Mouse (Mus musculus) midbrain, embryonic 13.5 days (tissue): ENCODE measurements around the gene Irf2bp2. TPM values are rescaled to one million over a fixed set of nuclear protein-coding genes. Genes with fewer than 3 reads are reported as not detected.

ENCODE experiments used
- ATAC-seq: fragments of 200-750 bp; cut with Nextera tagmentation; 2 replicates; pipeline ENCODE4 v1.8.0; 2017; ENCODE audit warnings: mild to moderate bottlenecking, moderate TSS enrichment, moderate library complexity
- H3K27ac ChIP-seq: fragments of 300-500 bp; sonication (generic); 2 replicates; pipeline ENCODE4 v1.5.1; 2015; ENCODE audit warnings: inconsistent platforms, mild to moderate bottlenecking, moderate library complexity
- H3K27me3 ChIP-seq: fragments of 300-500 bp; sonication (generic); 2 replicates; pipeline ENCODE4 v1.6.1; 2015; ENCODE audit warnings: mild to moderate bottlenecking, inconsistent platforms
- H3K36me3 ChIP-seq: fragments of 300-500 bp; sonication (generic); 2 replicates; pipeline ENCODE4 v1.6.1; 2015; ENCODE audit warnings: mild to moderate bottlenecking, inconsistent platforms
- H3K4me1 ChIP-seq: fragments of 300-500 bp; sonication (generic); replicated peaks from 2 replicates; pipeline ENCODE4 v1.6.1; 2015; ENCODE audit warnings: inconsistent platforms
- H3K4me2 ChIP-seq: fragments of 300-500 bp; sonication (generic); replicated peaks from 2 replicates; pipeline ENCODE4 v1.6.1; 2015; ENCODE audit warnings: moderate library complexity, mild to moderate bottlenecking, inconsistent platforms
- H3K4me3 ChIP-seq: fragments of 300-500 bp; sonication (generic); replicated peaks from 2 replicates; pipeline ENCODE4 v1.5.1; 2015; ENCODE audit warnings: mild to moderate bottlenecking, inconsistent platforms
- H3K9ac ChIP-seq: fragments of 300-500 bp; sonication (generic); replicated peaks from 2 replicates; pipeline ENCODE4 v1.6.1; 2015; ENCODE audit warnings: mild to moderate bottlenecking, inconsistent platforms
- H3K9me3 ChIP-seq: fragments of 300-500 bp; sonication (generic); 2 replicates; pipeline ENCODE4 v1.6.1; 2016; ENCODE audit warnings: mild to moderate bottlenecking, inconsistent platforms
- WGBS: fragments of 180-500 bp; shearing (Covaris S2); methylation state at CpG from one replicate; pipeline ENCODE4 v1.1.7; 2015; 5-methylcytosine and 5-hydroxymethylcytosine counted together
- polyA plus RNA-seq: library from polyadenylated mRNA; unstranded; fragments of >200 nt; fragmentation: Nextera tagmentation; extraction: Ambion mirVana; gene quantifications from 2 replicates; pipeline ENCODE4 v1.2.1, GENCODE M21; 2015

Irf2bp2 gene
- polyA plus RNA-seq, 1 experiment from 2014 or later = 8.3 TPM

- Histone ChIP-seq H3K36me3 (no peaks in the 10 kb centered on the region), H3K27me3 (no peaks in the 10 kb centered on the region), H3K9me3 (no peaks in the 10 kb centered on the region), H3K27ac (no peak overlapping the region), H3K4me3 (no peak overlapping the region), H3K4me1 (no peaks in the 10 kb centered on the region), H3K9ac (no peak overlapping the region), H3K4me2 (no peak overlapping the region)
- 87% methylated on average over 5 of the region's 5 CpGs for WGBS
- no peak for ATAC-seq
Measured at GRCm38 (mm10) chr8:126616736-126617135, 22.9 kb upstream of the Irf2bp2 start.

GRCm38 (mm10) chr8:126615765-126616164 lies 22.0 kb upstream of the Irf2bp2 start:
- H3K27ac ChIP-seq = no peak overlapping the region
- H3K27me3 ChIP-seq = no peaks in the 10 kb centered on the region
- no peak for ATAC-seq
- H3K36me3 ChIP-seq = no peaks in the 10 kb centered on the region
- H3K4me1 ChIP-seq = peaks cover 2% of the 10 kb centered on the region
- WGBS = 82% methylated on average over 9 of the region's 9 CpGs
- no peak overlapping the region for H3K4me2 ChIP-seq
- no peak overlapping the region for H3K4me3 ChIP-seq
- H3K9me3 ChIP-seq = no peaks in the 10 kb centered on the region
- H3K9ac ChIP-seq = no peak overlapping the region

GRCm38 (mm10) chr8:126614740-126615132 lies 20.9 kb upstream of the Irf2bp2 start:
- Histone ChIP-seq H3K27me3 (no peaks in the 10 kb centered on the region), H3K9ac (no peak overlapping the region), H3K4me3 (no peak overlapping the region), H3K4me2 (no peak overlapping the region), H3K36me3 (no peaks in the 10 kb centered on the region), H3K9me3 (no peaks in the 10 kb centered on the region), H3K27ac (no peak overlapping the region), H3K4me1 (peaks cover 5% of the 10 kb centered on the region)
- 89% methylated on average over 5 of the region's 5 CpGs for WGBS
- no peak for ATAC-seq

- no peak overlapping the region for H3K27ac ChIP-seq
- H3K9me3 ChIP-seq = no peaks in the 10 kb centered on the region
- no peaks in the 10 kb centered on the region for H3K27me3 ChIP-seq
- H3K4me2 ChIP-seq = no peak overlapping the region
- no peak overlapping the region for H3K4me3 ChIP-seq
- no peak overlapping the region for H3K9ac ChIP-seq
- H3K36me3 ChIP-seq = no peaks in the 10 kb centered on the region
- WGBS = 88% methylated on average over 8 of the region's 8 CpGs
- H3K4me1 ChIP-seq = peaks cover 5% of the 10 kb centered on the region
- ATAC-seq = no peak
Measured at GRCm38 (mm10) chr8:126614062-126614739, 20.4 kb upstream of the Irf2bp2 start.

GRCm38 (mm10) chr8:126613143-126613542 lies 19.4 kb upstream of the Irf2bp2 start:
- 55% methylated on average over 5 of the region's 5 CpGs for WGBS
- Histone ChIP-seq H3K27me3 (no peaks in the 10 kb centered on the region), H3K4me1 (peaks cover 10% of the 10 kb centered on the region), H3K9ac (no peak overlapping the region), H3K4me3 (no peak overlapping the region), H3K9me3 (no peaks in the 10 kb centered on the region), H3K4me2 (no peak overlapping the region), H3K36me3 (no peaks in the 10 kb centered on the region), H3K27ac (no peak overlapping the region)
- no peak for ATAC-seq

- Histone ChIP-seq H3K4me1 (peaks cover 13% of the 10 kb centered on the region), H3K27ac (no peak overlapping the region), H3K27me3 (no peaks in the 10 kb centered on the region), H3K4me2 (no peak overlapping the region), H3K36me3 (no peaks in the 10 kb centered on the region), H3K9me3 (no peaks in the 10 kb centered on the region), H3K9ac (no peak overlapping the region), H3K4me3 (no peak overlapping the region)
- 94% methylated on average over 3 of the region's 3 CpGs for WGBS
- no peak for ATAC-seq
Measured at GRCm38 (mm10) chr8:126612739-126613138, 19.0 kb upstream of the Irf2bp2 start.

GRCm38 (mm10) chr8:126610713-126611112 lies 16.9 kb upstream of the Irf2bp2 start:
- WGBS = 7% methylated on average over 3 of the region's 3 CpGs
- H3K9ac ChIP-seq = no peak overlapping the region

GRCm38 (mm10) chr8:126609556-126610263 lies 15.9 kb upstream of the Irf2bp2 start:
- no peaks in the 10 kb centered on the region for H3K9me3 ChIP-seq
- H3K27me3 ChIP-seq = no peaks in the 10 kb centered on the region
- peaks cover 20% of the 10 kb centered on the region for H3K4me1 ChIP-seq
- H3K27ac ChIP-seq = no peak overlapping the region
- H3K4me2 ChIP-seq = no peak overlapping the region
- no peak overlapping the region for H3K4me3 ChIP-seq
- no peak for ATAC-seq
- no peak overlapping the region for H3K9ac ChIP-seq
- 90% methylated on average over 11 of the region's 11 CpGs for WGBS
- H3K36me3 ChIP-seq = no peaks in the 10 kb centered on the region

More at GRCm38 (mm10) chr8:126610713-126611112, 16.9 kb upstream of the Irf2bp2 start:
- no peaks in the 10 kb centered on the region for H3K9me3 ChIP-seq
- H3K36me3 ChIP-seq = no peaks in the 10 kb centered on the region
- H3K27me3 ChIP-seq = no peaks in the 10 kb centered on the region
- H3K4me2 ChIP-seq = no peak overlapping the region
- no peak for ATAC-seq
- H3K27ac ChIP-seq = no peak overlapping the region
- no peak overlapping the region for H3K4me3 ChIP-seq
- H3K4me1 ChIP-seq = peaks cover 20% of the 10 kb centered on the region

GRCm38 (mm10) chr8:126603241-126603947 lies 9.6 kb upstream of the Irf2bp2 start:
- H3K36me3 ChIP-seq = no peaks in the 10 kb centered on the region
- no peak overlapping the region for H3K4me2 ChIP-seq
- no peaks in the 10 kb centered on the region for H3K9me3 ChIP-seq
- no peaks in the 10 kb centered on the region for H3K27me3 ChIP-seq
- 40% methylated on average over 8 of the region's 8 CpGs for WGBS
- peak overlapping the region; percentile 26; the same call in 1 of the 2 replicates for H3K27ac ChIP-seq
- H3K4me3 ChIP-seq = no peak overlapping the region
- H3K4me1 ChIP-seq = peaks cover 41% of the 10 kb centered on the region
- H3K9ac ChIP-seq = no peak overlapping the region
- ATAC-seq = no peak

GRCm38 (mm10) chr8:126602641-126603040 lies 8.9 kb upstream of the Irf2bp2 start:
- Histone ChIP-seq H3K4me1 (peaks cover 42% of the 10 kb centered on the region), H3K9ac (no peak overlapping the region), H3K27me3 (no peaks in the 10 kb centered on the region), H3K4me3 (no peak overlapping the region), H3K4me2 (no peak overlapping the region), H3K27ac (no peak overlapping the region), H3K36me3 (no peaks in the 10 kb centered on the region), H3K9me3 (no peaks in the 10 kb centered on the region)
- WGBS = 49% methylated on average over 8 of the region's 8 CpGs
- ATAC-seq = peak; percentile 32; the same call in 1 of the 2 replicates

GRCm38 (mm10) chr8:126601325-126601724 lies 7.5 kb upstream of the Irf2bp2 start:
- no peak overlapping the region for H3K27ac ChIP-seq
- 14% methylated on average over 5 of the region's 5 CpGs for WGBS
- no peaks in the 10 kb centered on the region for H3K9me3 ChIP-seq
- no peak overlapping the region for H3K4me3 ChIP-seq
- no peak overlapping the region for H3K9ac ChIP-seq
- no peaks in the 10 kb centered on the region for H3K27me3 ChIP-seq
- peak; percentile 49 for ATAC-seq
- H3K4me2 ChIP-seq = no peak overlapping the region
- peaks cover 48% of the 10 kb centered on the region for H3K4me1 ChIP-seq
- no peaks in the 10 kb centered on the region for H3K36me3 ChIP-seq

- H3K4me1 ChIP-seq = peaks cover 53% of the 10 kb centered on the region
- no peaks in the 10 kb centered on the region for H3K9me3 ChIP-seq
- ATAC-seq = peak; percentile 57; the same call in 1 of the 2 replicates
- H3K4me2 ChIP-seq = no peak overlapping the region
- no peaks in the 10 kb centered on the region for H3K27me3 ChIP-seq
- 5% methylated on average over 7 of the region's 7 CpGs for WGBS
- H3K27ac ChIP-seq = no peak overlapping the region
- no peak overlapping the region for H3K9ac ChIP-seq
- H3K36me3 ChIP-seq = no peaks in the 10 kb centered on the region
- H3K4me3 ChIP-seq = no peak overlapping the region
Measured at GRCm38 (mm10) chr8:126600816-126601243, 7.0 kb upstream of the Irf2bp2 start.
